Mouse (Mus musculus): ENCODE measurements at regions not wholly inside any gene's neighbourhood (a gene's known extent, or its start where the extent isn't known, plus 50 kb on each side); places are given as distances from the start of the nearest gene placed in this dataset.

DNA sequence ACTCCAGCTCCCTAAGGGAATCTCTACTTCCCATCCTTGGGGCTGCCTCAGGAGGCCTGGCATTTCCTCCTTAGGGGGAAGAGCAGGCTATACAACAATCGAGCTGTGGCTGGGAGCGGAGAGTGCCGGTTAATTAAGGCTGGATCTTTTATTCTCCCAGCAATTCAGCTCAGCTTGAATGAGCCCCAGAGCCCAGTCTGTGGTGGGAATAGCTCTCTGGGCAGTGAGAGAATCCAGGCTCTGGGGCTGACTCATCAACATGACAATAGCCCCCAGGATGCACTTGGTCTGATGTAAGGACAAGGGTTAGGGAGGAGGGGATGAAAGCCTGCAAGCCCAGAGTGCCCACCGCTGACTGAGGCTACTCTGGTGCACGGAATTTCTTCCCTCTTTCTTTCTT, 280.2 kb upstream of the Sox9 start:
- no peak for DNase-seq

DNA sequence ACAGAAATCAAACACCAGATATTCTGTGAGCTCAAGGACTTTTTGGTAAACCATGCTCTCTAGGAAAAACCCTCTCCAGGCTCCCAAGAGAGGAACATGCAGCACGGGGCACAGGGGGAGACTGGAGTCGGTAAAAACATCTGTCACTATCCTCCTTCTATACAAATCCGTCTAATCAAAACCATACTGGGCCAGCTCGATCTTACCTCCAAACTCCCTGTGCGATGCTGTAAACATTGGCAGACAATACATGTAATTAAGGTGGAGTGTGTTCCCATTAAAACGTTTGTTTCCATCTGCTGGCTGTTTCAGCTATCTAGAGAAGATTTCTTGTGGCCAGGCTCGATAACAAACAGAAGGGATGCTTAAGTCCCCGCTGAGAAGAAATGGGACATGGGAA, 262.9 kb upstream of the Sox9 start:
- DNase-seq: no peak

DNA sequence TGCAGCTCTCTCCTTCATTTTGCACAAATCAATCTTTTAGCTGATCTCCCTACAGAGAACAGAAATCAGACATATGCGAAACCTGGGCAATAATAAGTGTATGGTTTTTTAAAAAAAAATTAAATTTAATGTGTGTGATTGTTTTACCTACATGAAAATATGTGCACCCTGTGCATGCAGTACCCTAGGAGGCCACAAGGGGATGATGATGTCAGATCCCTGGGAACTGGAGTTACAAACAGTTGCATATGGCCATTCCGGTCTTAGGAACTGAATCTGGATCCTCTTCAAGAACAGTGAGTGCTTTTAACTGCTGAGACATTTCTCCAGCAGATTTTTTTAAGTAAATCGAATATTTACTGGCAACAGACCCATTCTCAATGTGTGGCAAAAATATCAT, 257.0 kb upstream of the Sox9 start:
- DNase-seq: no peak

GRCm38 (mm10) chr11:112542573-112542972, 239.5 kb upstream of the Sox9 start:
- DNase-seq: no peak

DNA sequence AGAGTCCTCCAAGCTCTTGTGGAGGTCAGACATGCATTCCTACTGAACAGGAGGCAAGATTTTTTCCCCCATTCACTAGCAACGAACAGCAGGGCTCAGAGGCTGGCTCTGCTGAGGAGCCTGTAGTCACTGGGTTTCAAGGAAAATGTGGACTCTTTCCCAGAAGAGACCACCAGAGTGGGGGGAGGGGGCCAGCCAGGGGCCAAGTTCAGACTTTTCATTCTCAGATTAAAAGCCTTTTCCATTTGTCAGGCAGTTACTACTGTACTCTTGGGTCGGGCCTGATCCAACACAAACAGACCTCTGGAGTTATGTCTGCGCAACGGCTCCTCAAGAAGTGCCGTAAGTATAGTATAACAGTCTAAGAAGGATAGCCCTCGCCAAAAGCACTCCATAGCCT, 238.6 kb upstream of the Sox9 start:
- no peak for DNase-seq

DNA sequence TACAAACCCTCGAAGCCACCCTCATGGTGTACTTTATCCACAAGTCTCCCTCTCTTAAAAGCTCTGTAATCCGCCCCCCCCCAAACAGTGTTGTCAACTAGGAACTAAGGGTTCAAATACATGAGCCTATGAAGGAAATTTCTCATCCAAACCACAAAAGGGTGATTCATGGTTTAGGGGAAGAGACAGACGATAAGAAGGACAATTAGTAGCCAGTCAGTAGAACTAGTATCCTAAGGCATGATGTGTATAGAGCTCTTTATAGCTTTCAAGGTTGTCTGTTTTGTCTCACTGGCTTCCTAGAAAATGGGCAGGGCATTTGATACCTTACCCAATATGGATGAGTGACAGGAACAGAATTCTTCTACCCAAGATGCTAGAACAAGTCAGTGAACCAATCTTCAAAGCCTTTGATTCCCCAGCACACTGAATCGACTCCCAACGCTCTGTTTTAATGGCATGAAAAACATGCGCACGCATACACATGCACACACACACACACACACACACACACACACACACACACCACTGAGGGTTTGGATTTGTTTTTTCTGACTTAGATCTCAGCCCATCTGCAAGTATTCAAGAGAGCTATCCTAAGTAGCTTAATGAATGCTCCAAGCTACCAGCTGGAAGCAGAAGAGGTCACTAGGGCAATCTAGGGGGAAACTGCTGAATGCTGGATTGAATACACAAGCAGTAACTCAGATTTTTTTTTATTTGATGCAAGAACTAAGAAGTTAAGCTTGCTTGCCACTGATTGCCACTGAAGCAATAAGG, 236.6 kb upstream of the Sox9 start:
- DNase-seq: no peak

- DNase-seq: no peak
Observed at GRCm38 (mm10) chr11:112546162-112546561, 235.9 kb upstream of the Sox9 start.

GRCm38 (mm10) chr11:112552838-112553237, 229.2 kb upstream of the Sox9 start:
- DNase-seq: no peak

GRCm38 (mm10) chr11:112563027-112563426, 219.0 kb upstream of the Sox9 start:
- no peak for DNase-seq

- DNase-seq: no peak
Observed at GRCm38 (mm10) chr11:112564706-112565215, 217.3 kb upstream of the Sox9 start.

- DNase-seq: no peak
Observed at GRCm38 (mm10) chr11:112566071-112566470, 216.0 kb upstream of the Sox9 start.

GRCm38 (mm10) chr11:112587386-112587785, 194.6 kb upstream of the Sox9 start:
- DNase-seq: no peak

DNA sequence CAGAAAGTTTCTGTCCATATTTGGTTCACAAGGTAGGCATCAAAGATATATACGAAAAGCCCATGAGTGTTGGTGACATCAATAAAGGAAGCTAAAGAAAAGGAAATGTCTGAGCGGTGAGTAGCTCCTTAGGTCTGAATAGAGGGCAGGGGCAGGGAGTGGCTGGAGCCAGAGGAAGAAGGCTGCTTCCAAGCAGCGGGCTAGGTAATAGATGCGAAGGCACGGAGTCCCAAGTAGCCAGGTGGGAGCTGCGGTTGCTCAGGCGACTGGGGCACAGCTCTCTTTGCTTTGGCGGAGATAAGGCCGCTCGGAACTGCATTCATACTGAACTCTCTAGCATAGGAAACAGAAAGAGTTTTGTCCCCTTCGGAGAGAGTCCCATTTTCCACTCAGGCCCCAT, 193.9 kb upstream of the Sox9 start:
- no peak for DNase-seq

DNA sequence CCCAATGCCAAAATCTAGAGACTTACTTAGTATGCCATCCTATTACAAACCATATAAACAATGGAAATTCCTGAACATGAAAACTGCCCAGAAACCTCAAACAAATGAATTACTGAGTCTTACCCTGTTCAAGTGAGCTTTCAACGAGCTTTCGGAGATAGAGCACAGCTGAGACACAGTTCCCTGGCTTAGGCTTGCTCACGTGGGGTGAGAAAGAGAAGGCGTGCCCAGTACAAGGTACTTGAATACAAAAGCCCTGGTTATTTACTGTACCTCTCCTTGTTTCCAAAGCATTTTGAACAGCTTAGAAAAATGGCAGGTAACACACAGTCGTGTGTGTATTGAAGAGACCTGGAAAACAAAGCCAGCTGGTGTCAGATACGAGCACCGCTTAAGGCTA, 191.8 kb upstream of the Sox9 start:
- no peak for DNase-seq

DNA sequence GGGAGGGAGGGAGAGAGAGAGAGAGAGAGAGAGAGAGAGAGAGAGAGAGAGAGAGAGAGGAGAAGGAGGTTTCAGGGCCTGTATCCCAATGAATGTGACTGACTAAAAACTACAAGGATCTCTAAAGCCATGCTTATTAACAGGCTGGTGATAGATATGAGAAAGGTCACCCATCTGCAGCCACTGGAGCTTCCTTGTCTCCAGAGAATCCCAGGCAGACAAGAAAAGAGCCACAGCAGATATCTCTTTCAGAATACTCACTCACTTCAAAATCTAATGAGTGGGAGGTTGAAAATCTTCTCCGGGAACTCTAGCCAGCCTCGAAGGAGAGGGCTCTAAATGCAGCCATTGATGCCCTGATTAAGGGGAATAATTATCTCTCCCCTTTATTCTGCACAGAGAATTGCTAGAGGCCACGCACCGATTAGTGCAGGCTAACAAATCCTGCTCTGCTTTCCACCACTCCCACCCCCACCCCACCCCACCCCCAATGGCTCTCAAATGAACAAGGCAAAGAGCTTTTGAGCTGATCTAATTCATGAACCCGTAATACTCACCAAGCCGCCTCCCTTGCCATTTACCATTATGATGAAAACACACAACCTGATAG, 189.5 kb upstream of the Sox9 start:
- DNase-seq: no peak

GRCm38 (mm10) chr11:112593821-112594220, 188.2 kb upstream of the Sox9 start:
- no peak for DNase-seq

GRCm38 (mm10) chr11:112607359-112607758, 174.7 kb upstream of the Sox9 start:
- no peak for DNase-seq

DNA sequence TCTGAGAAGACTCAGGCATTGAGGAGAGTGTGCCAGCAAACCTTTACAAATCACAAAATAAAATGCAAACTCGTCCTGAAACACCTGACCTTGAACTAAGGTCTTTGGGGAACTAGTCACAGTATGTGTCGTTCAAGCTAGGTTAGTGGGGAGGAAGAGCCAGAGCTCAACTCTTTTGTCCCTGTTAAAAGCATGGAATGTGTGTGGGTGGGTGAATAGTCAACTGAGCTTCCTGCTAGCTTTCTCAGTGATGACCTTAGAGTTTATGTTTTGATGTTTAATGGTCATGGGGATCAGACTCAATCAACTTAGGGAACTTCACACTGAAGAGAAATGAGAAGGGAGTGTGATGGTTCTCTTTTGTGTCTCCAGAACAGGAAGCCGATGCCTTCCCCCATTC, 172.7 kb upstream of the Sox9 start:
- DNase-seq: no peak

- DNase-seq: no peak
Observed at GRCm38 (mm10) chr11:112611073-112611472, 171.0 kb upstream of the Sox9 start.

DNA sequence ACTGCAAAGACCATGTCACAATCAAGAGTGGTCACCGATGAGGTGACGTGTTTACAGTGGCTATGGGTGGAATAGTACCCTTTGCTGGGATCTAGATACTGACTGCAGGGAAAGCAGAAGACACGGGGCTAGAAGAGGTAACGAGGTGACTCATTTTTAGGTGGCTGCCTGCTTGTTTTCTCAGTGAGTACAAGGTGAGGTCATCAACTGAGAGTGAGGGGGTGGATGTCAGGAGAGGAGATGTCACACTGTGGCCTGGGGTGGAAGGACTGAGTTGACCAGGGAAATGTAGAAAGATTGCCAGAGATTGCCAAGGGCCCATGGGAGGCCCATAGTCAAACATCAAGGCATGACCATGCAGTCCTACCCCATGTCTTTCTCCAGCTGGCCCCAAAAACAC, 166.4 kb upstream of the Sox9 start:
- DNase-seq: no peak

DNA sequence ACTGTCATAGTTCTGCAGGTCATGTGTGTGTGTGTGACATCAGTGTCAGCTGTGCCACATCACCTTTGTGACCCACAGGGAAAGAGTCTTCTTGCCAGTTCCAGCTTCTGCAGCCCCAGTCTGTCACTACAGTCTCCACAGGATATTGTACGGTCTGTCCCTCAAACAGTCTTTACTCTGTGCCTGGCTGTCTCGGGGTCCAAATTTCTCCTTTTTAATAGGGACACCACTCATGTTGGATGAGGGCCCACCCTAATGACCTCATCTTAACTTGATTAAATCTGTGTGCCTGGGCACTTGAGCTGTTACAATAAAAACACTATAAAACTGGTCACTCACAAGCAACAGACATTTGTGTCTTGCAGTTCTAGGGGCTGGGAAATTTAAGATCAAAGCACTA, 165.1 kb upstream of the Sox9 start:
- no peak for DNase-seq

DNA sequence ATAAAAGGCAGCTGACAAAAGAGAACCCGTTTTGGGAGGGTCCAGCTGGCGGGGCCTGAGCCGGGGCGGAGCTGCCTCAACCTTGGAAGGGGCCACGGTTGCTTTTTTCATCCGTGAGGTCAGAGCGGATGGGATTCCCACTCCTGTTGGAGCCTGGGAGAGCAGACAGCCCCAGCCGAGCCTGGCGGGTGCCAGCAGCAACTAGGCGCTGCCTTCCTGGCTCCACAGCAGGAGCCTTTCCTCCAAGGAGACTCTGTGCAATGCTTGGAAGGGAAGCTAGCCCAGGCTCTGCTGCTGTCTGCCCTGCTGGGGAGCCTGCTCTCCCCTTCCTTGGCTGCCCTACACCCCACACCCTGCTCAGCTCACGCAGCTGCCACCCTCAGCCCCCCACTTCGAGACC, 161.1 kb upstream of the Sox9 start:
- no peak for DNase-seq

DNA sequence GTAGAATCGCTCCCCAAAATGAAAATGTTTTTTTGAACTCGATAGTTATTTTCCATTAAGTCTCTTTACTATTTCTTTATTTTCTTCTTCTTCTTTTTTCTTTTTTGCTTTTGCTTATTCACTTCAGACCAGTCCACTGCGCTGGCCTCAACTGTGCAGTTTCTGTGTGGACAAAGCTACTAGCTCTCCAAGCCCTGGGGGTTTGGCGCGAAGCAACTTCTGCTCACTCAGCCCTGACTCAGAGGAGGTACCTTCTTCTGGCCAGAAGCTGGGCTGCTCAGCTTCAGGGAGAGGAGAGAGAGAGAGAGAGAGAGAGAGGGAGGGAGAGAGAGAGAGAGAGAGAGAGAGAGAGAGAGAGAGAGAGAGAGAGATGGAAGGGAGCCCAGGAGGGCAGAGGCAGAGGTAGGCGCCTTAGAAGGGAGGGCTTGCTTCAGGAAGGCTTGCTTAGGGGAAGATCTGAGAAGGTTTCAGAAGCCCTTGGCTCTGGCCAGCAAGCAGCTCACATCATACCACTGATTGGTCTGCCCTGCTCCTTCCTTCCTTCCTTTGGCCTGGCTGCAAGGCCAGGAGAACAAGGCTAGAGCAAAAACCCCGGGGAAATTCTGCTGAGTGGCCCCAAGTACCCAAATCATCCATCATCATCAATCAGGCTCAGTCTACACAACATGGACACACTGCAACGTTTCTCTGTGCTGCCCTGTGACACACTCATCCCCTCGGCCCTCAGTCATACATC, 160.5 kb upstream of the Sox9 start:
- no peak for DNase-seq

DNA sequence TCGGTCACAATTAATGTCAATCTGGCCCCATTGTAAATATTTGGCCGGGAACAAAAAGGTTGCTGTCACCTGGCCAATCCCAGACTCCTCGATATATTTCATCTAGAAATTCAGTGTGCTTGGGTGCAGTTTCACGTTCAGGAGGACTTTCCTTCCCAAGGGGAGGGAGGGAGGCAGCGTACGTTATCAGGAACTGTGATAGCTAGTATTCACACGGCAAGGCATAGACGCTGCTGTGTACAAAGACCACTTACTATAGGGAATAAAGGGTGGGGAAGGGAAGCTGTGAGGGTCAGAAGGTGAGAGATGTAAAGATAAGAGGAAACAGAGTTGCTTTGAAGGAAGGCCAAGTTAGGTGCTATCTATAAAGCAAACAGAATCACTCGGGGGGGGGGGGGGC, 132.7 kb upstream of the Sox9 start:
- no peak for DNase-seq
